Mouse (Mus musculus): Measurements from ENCODE around the gene Gm20388. TPM values are rescaled to one million over a fixed set of nuclear protein-coding genes. Genes with fewer than 3 reads are reported as not detected.

The Gm20388 gene
- total RNA-seq, 2 experiments from 2014 or later, result 8.8 TPM

DNA sequence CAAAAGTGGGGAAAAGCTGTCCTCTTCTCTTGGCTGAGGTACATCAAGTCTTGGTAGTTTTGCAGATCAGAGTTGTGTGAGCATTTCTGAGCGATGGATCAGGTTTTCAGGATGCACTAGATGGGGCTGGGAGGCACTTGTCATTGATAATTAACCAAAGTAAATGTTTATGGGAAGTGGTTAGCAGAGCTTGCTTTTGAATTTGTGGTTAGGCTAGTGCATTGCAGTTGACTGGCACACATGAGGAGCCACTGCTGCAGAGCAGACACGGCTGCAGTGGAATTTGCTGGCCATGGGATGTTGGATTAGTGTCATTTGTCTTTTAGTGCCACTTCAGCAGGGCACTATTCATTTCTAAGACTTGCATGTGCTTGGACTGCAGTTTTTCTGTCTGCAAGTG, 3.5 kb downstream of the Gm20388 start:
- DNase-seq (ENCODE audit: extremely low spot score in 1 of 2, low spot score in 1 of 2), result no peak

DNA sequence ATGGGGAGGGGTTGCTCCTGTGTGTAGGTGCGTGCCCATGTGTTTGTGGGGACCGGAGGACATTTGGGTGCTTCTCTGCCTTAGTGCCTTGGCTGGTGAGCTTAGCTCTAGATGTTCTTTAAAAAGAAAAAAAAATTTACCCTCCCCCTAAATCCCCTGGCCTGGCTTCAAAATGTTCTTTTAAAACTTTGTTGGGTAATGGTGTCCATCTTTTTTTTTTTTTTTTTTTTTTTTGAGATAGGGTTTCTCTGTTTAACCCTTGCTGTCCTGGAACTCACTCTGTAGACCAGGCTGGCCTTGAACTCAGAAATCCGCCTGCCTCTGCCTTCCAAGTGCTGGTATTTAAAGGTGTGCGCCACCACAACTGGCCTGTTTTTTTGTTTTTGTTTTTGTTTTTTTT, 4.7 kb downstream of the Gm20388 start:
- no peak for DNase-seq (ENCODE audit: extremely low spot score in 1 of 2, low spot score in 1 of 2)

DNA sequence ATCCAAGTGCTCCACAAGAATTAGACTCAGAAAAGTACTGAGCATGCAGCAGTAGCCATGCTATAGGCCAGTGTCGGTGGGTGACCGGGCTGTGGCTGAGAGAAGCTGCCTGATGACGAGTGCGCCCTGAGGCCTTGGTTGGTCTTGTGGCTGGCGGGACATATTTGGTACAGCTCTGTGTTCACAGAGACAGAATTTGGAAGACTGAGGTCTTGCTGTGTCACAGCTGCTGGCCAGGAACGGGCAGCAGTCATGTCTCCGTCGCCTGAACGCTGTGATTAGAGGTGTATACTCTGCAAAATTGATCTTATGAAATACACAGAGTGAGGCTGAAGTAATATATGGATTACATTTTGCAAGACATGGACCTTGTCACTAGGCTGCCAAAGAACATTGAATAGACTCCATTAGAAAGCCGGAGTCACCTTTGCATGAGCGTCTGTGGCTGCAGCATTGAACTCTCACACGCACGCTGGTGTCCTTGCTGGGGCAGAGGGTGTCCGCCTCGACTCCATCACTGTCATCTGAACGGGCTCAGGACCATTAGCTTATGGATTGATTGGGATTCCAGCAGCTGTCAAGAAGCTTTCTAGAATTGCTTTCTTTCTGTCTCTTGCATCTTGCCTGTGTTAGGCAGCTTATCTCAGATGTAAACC, 5.7 kb downstream of the Gm20388 start:
- DNase-seq (ENCODE audit: extremely low spot score in 1 of 2, low spot score in 1 of 2), result no peak

DNA sequence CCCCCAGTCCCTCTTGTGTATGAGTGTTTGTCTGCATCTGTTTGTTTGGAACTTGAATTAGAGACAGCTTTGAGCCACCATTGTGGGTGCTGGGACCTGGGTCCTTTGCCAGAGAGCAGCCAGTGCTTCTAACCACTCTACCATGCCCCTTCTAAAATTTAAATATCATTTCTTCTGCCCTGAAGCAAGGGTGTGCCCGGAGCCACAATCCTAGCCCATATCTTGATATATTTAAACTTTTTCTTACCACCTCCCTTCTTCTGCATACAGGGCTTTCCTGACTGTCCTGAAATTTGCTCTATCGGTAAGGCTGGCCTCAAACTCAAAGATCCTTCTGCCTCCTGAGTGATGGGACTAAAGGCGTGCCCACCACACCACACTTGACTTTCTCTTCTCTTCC, 6.8 kb downstream of the Gm20388 start:
- no peak for DNase-seq (ENCODE audit: extremely low spot score in 1 of 2, low spot score in 1 of 2)

DNA sequence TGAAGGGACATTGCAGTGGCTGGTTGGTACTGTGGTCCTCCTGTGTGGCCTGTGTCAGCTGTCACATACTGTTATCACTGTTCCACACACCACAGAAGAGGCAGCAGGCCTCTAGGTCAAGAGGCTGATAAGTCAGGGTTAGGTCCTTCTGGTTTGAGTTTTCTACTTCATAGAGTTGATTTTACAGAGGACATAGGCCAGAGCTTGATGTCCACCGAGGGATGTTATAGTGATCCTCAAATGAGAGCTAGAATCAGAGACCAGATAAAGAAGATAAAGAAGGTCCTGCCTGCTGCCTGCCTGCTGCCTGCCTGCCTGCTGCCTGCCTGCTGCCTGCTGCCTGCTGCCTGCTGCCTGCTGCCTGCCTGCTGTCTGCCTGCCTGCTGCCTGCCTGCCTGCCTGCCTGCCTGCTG, 7.5 kb downstream of the Gm20388 start:
- no peak for DNase-seq (ENCODE audit: extremely low spot score in 1 of 2, low spot score in 1 of 2)

DNA sequence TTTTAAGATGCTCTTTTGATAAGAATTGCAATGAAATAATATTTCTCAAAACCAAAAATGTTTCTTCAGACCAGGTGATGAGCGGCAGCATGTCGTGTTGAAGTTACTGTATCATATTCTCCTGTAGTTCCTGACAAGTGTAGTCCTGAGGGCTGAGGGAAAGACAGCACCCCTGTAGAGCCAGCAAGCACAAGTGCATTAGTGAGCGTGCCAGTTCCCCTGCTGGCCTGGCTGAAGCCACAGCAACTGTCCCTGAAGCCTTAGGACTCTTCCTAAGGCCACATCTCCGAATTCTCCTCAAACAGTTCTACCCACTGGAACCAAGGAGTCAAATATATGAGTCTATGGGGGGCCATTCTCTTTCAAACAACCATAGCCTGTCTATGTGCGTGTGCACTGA, 12.6 kb downstream of the Gm20388 start:
- DNase-seq (ENCODE audit: extremely low spot score in 1 of 2, low spot score in 1 of 2), result no peak

DNA sequence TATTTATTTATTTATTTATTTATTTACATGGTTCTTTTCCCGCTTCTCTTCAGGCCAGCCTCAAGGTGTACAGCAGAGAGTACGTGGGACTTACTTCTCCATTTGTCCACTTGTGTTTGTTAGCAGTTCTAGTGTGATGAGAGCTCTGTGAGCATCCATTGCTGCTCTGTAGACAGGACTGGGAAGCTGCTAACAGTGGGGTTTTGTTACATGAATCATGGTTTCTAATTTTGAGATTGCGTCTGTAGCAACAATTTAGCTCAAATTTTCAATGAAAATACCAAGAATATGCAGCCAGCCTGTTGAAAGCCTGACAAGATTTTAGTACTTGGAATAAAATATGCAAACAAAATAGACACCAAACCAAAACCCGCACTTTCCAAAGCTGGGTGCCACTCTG, 14.8 kb downstream of the Gm20388 start:
- no peak for DNase-seq (ENCODE audit: extremely low spot score in 1 of 2, low spot score in 1 of 2)

DNA sequence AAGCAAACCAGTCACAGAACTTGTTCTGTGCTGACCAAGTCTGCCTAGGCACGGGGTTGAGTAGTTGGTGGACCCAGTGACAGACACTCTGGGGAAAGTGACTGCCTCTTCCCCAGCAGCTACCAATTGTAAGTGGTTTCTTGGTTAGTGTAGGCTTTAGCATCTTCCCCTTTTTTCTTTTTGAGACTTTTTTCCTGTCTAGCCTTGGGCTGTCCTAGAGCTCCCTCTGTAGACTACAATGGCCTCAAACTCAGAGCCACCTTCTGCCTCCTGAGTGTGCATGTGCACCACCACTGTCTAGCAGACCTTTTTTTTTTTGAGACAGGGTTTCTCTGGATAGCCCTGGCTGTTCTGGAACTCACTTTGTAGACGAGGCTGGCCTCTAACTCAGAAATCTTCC, 15.8 kb downstream of the Gm20388 start:
- no peak for DNase-seq (ENCODE audit: extremely low spot score in 1 of 2, low spot score in 1 of 2)

DNA sequence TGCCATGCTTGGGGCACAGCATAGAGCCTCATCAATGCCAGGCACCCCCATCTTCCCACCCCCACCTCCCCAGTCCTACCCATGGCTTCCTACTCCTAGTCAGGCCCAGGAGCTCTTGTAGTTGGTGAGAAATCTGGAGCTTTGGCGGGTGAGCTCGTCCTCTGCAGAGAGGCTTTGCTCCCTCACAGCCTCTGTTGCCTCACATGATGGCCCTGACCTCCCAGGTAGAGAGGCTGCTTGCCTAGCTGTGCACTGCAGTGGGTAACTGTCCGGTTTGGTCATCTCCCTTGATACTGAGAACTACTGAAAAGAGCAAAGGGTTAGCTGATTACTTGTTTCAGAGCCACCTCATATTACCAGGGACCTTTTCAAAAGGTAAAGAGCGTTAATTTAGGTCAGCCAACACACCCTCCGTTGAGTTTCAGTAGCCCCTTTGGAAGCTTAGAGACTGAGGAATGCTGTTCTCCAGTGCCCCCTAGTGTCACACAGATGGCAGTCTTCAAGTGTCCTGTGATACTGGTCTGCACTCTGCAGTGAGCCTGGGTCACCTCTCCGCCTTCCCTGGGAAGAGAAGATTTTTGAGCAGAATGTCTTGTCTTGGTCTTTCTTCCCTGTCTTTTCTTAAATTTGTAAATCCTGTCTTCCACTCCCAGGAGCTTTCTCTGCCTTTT, 16.9 kb downstream of the Gm20388 start:
- no peak for DNase-seq (ENCODE audit: extremely low spot score in 1 of 2, low spot score in 1 of 2)

DNA sequence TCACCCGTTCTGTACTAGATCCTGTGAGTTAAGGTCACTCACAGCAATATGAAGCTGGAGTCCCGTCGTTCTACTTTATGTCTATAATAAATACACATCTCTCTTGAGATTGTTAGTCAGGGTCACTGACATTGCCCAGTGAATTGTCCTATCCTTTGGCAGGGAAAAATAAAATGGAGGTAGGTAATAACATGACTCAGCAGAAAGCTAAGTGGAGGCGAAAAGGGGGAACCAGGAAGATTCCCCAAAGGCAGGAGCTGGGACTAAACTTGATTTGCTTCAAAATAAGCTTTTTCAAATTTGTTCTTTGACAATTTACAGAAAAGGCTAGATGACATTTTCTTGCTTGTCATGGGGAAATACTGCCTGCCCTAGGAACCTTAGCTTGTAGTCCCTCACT, 20.7 kb downstream of the Gm20388 start:
- no peak for DNase-seq (ENCODE audit: extremely low spot score in 1 of 2, low spot score in 1 of 2)

DNA sequence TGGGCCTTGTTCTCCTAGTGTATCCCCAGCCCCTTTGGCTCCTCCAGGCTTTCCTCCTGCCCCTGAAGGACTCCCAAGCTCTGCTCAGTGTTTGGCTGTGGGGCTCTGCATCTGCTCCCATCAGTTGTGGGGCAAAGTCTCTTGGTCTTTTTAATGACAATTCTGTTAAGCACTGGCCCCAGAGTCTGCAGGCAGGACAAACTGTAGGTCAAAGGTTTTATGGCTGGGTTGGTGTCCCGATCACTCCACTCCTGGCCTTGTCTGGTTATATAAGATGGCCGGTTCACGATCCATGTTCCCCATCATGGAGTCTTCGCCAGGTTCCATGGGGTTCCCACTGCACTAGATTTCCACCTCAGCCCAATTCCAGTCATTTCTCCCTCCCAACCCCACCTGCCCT, 23.0 kb downstream of the Gm20388 start:
- no peak for DNase-seq (ENCODE audit: extremely low spot score in 1 of 2, low spot score in 1 of 2)

DNA sequence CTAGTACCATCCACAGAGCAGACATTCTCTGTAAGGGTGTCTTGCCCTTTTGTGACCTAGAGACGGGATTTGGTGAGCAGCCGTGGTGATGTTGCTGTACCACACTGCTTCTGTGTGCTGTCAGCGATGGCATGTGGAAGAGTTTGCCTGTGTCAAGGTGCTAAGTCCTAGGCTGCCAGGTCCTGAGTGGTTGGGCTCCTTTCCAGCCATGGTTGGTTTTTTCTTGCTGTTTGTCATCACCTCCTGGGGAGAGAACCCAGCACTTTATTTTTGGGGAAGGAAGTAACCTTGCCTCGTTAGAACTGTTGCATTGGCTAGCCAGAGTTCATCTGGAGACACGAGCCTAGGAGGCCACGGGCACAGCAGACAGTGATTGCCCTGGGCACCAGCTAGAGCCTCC, 24.9 kb downstream of the Gm20388 start:
- DNase-seq (ENCODE audit: extremely low spot score in 1 of 2, low spot score in 1 of 2), result no peak

DNA sequence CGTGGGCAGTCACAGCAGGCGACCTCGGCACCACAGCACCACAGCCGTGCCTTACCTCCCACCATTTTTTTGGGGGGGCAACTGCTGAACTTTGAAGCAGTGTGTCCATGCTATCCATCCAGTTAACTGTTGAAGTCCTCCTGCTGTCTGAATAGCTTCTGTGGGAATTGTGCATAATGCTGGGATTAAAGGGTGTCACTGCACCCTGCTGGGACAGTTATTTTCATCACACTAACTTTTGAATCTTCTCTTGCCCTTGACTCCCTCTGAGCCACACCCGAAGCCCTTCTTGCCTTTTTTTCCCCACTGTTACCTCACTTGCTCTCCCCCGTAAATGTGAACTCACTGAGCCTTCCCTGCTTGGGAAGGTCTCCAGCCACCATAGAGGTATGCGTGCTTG, 27.8 kb downstream of the Gm20388 start:
- no peak for DNase-seq (ENCODE audit: extremely low spot score in 1 of 2, low spot score in 1 of 2)

DNA sequence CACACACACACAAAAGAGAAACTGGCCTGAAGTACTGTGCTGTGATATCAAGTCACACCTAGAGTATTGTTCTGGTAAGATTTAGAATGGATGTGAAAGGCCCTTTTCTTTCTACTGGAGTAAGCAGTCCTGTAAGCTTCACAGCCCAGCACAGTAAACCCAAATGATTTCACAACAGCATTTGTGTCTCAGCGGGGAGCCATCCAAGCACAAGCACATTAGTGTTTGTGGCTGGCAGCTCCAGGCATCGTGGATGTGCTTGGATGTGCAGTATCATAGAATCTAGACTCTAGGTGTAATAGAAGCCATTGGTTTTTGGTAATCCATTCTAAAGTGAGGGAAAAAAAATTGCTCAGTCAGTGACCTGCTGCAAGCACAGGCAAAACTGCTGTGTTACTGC, 28.7 kb downstream of the Gm20388 start:
- no peak for DNase-seq (ENCODE audit: extremely low spot score in 1 of 2, low spot score in 1 of 2)

DNA sequence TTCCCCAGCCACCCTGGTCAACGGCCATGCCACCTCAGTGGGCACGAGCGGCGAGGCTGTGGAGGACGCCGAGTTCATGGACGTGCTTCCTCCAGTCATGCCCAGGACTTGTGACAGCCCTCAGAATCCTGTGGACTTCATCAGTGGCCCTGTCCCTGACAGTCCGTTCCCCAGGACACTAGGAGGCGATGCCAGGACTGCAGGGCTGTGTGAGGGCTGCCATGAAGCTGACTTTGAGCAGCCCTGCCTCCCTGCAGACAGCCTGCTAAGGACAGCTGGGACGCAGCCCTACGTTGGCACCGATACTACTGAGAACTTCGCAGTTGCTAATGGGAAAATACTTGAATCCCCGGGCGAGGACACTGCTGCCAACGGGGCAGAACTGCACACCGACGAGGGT, 30.8 kb downstream of the Gm20388 start:
- DNase-seq (ENCODE audit: extremely low spot score in 1 of 2, low spot score in 1 of 2), result no peak

DNA sequence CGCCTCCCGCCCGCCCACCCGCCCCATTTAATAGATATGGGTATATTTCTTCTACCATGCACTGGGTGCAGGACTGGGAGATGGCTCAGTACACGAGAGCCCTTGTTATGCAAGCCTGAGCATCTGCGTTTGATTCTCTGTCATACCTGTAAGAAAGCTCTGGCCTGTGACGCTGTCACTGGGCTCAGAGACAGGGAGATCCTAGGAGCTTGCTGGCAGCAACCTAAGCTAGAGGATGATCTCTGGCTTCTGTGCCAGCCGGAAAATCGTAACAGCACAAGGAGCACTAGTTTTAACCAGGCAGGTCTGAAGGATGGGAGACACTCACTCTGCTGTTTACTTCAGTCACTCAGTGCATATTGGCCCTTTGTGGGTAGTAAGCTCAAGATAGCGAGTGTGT, 33.0 kb downstream of the Gm20388 start:
- DNase-seq (ENCODE audit: extremely low spot score in 1 of 2, low spot score in 1 of 2), result no peak

DNA sequence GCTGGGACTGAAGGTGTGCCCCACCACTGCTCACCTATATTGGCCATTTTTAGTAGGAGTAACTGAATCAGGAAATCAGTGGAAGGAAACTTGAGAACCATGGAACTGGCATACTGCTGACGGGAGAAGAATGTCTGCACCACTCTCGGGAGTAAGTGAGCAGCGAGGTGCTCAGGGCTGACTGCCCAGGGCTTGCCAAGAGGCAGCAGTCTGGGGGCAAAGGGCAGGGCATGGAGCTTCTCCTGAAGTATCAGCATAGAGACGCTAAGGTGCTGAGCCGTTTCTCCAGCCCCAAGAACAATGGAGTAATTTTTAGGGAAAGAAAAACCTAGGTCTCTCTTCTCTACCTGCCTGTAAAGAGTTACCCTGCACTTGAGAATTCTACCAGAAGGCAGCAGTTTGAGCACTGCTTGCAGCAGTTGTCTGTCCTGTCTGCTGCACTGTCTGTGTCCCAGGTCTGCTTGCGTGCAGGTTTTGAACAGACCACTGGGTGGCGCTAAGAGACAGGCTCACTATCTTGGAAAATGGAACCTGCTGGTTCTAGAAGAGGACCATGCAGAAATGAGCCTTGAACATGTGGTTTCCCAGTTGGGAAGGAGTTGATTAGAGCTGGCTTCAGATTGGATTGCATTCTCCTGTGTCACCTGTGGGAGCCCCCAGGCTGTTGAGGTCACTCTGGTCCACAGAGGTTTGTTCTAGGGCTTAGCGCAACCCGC, 33.6 kb downstream of the Gm20388 start:
- DNase-seq (ENCODE audit: extremely low spot score in 1 of 2, low spot score in 1 of 2), result peak; percentile 66 to 83

DNA sequence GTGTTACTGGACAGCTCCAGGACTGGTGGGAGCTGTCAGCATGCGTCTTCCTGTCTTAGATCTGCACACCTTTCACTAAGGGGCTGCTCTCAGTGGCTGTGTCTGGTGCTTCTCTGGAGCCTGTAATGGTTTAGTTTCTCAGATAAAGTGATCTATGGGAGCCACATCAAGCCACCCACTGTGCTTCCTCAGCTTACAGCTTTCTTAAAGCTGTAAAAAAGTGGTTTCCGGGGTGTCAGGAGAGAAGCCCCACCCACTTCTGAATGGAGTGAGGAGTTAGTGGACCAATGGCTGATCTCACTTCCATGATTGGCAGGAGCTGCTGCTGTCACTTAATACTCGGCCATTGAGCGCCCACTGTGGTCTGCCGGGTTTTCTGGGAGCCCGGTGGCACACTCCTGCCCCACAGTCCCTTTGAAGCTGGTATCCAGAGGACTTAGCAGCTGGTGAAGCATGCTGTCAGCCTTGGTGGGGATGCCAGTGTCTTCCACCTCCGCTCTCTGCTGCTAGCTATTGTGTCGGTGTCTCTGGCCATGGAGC, 35.8 kb downstream of the Gm20388 start:
- no peak for DNase-seq (ENCODE audit: extremely low spot score in 1 of 2, low spot score in 1 of 2)

DNA sequence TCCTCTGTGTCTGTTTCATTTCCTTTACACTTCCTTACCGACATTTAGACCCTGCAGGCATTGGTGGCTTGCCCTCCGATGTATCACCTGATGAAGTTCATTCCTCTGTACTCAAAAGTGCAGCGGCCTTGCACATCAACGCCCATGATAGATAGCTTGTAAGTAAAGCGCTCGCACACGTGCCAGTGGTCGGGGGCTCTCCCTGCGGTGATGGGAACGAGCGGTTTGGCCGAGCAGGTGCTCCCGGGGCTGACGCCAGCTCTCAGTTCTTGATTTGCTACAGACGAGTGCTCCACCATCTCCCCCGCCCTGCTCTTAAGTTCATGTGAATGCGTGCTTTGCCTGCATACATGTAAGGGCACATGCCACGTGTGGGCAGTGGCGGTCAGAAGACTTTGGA, 37.0 kb downstream of the Gm20388 start:
- no peak for DNase-seq (ENCODE audit: extremely low spot score in 1 of 2, low spot score in 1 of 2)

DNA sequence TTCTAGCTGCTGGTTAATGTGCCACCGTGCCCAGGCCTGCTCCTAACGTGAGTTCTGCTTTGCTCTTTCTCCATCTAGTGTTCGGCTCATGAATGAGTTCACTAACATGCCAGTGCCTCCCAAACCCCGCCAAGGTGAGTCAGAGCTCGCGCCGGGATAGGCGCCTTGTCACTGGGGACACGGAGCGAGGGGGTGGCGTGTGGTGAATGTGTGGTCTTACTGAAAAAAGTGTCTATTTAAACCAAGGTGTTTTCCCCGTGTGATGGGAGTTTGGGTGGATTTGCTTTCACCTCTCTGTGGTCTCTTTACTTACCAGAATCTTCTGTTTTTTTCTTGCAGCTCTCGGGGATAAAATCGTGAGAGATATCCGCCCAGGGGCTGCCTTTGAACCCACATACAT, 37.7 kb downstream of the Gm20388 start:
- DNase-seq (ENCODE audit: extremely low spot score in 1 of 2, low spot score in 1 of 2), result no peak

DNA sequence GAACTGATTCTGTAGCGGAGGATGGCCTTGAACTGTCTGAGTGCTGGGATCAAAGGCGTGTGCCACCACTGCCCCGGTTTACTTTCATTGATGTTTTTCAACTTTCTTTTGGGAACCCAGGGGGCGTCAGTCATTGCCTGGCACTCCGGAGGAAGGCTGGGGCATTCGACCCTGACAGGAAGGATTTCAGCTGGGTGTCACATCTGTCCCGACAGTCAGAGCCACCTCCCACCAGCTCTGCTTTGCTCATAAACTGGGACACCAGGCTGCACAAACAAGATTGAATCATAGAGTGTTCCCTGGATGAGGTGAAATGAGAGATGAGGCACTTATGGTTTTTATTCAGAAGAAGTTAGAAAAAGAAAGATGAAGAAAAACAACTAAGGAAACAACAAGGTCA, 41.6 kb downstream of the Gm20388 start:
- DNase-seq (ENCODE audit: extremely low spot score in 1 of 2, low spot score in 1 of 2), result no peak

DNA sequence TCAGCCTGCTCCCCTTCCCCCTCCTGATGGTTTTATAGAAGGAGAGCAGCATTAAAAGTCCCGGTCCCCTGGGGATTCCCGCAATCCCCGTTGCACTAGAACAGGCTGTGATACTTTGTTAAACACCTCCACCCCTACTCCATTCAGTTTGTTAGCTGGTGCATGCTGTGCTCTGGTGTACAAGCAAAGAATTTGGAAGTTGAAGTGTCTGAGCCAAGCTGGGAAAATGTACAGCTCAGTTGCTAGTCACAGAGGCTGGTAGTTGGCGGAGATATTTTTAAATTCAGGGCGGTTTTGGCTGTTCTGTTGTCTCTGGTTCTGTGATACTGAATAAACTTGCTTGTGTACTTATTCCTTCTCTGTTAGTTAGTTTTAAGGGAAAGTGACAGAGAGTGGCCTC, 42.1 kb downstream of the Gm20388 start:
- no peak for DNase-seq (ENCODE audit: extremely low spot score in 1 of 2, low spot score in 1 of 2)
